Mouse (Mus musculus): ENCODE results near the gene Sertad2.

Sertad2 gene

GRCm38 (mm10) chr11:20634543-20634942 lies 91.5 kb downstream of the Sertad2 start:
- in situ Hi-C loops (cut with MboI; ENCODE audit: low pct_unique_long_range_greater_than_20kb in 1 of 2, low sequenced_read_pairs in 2 of 2, unreplicated experiment in 1 of 2), result loop anchor here in 1 of 2 experiments (25.0 kb wide), 1 partner anchor 172 kb away; no protein-coding TSS in a partner anchor

- in situ Hi-C loops (cut with MboI; ENCODE audit: low pct_unique_long_range_greater_than_20kb in 1 of 2, low sequenced_read_pairs in 2 of 2, unreplicated experiment in 1 of 2), result loop anchor here in 1 of 2 experiments (25.0 kb wide), 1 partner anchor 173 kb away; no protein-coding TSS in a partner anchor
Observed at GRCm38 (mm10) chr11:20635646-20636045, 92.6 kb downstream of the Sertad2 start.

- in situ Hi-C loops (cut with MboI; ENCODE audit: low pct_unique_long_range_greater_than_20kb in 1 of 2, low sequenced_read_pairs in 2 of 2, unreplicated experiment in 1 of 2), result loop anchor here in 1 of 2 experiments (25.0 kb wide), 1 partner anchor 174 kb away; no protein-coding TSS in a partner anchor
Observed at GRCm38 (mm10) chr11:20636114-20636513, 93.1 kb downstream of the Sertad2 start.

- in situ Hi-C loops (cut with MboI; ENCODE audit: low pct_unique_long_range_greater_than_20kb in 1 of 2, low sequenced_read_pairs in 2 of 2, unreplicated experiment in 1 of 2), result loop anchor here in 1 of 2 experiments (25.0 kb wide), 1 partner anchor 175 kb away; no protein-coding TSS in a partner anchor
Observed at GRCm38 (mm10) chr11:20637060-20637459, 94.0 kb downstream of the Sertad2 start.

GRCm38 (mm10) chr11:20638841-20639240 lies 95.8 kb downstream of the Sertad2 start:
- in situ Hi-C loops (cut with MboI; ENCODE audit: low pct_unique_long_range_greater_than_20kb in 1 of 2, low sequenced_read_pairs in 2 of 2, unreplicated experiment in 1 of 2), result loop anchor here in 1 of 2 experiments (25.0 kb wide), 1 partner anchor 177 kb away; no protein-coding TSS in a partner anchor

- in situ Hi-C loops (cut with MboI; ENCODE audit: low pct_unique_long_range_greater_than_20kb in 1 of 2, low sequenced_read_pairs in 2 of 2, unreplicated experiment in 1 of 2), result loop anchor here in 1 of 2 experiments (25.0 kb wide), 1 partner anchor 178 kb away; no protein-coding TSS in a partner anchor
Observed at GRCm38 (mm10) chr11:20639918-20640447, 96.9 kb downstream of the Sertad2 start.

GRCm38 (mm10) chr11:20642321-20642720 lies 99.3 kb downstream of the Sertad2 start:
- in situ Hi-C loops (cut with MboI; ENCODE audit: low pct_unique_long_range_greater_than_20kb in 1 of 2, low sequenced_read_pairs in 2 of 2, unreplicated experiment in 1 of 2), result loop anchor here in 1 of 2 experiments (25.0 kb wide), 1 partner anchor 180 kb away; no protein-coding TSS in a partner anchor

- in situ Hi-C loops (cut with MboI; ENCODE audit: low pct_unique_long_range_greater_than_20kb in 1 of 2, low sequenced_read_pairs in 2 of 2, unreplicated experiment in 1 of 2), result loop anchor here in 1 of 2 experiments (25.0 kb wide), 1 partner anchor 181 kb away; no protein-coding TSS in a partner anchor
Observed at GRCm38 (mm10) chr11:20643161-20643560, 100.1 kb downstream of the Sertad2 start.

GRCm38 (mm10) chr11:20644166-20644565 lies 101.1 kb downstream of the Sertad2 start:
- in situ Hi-C loops (cut with MboI; ENCODE audit: low pct_unique_long_range_greater_than_20kb in 1 of 2, low sequenced_read_pairs in 2 of 2, unreplicated experiment in 1 of 2), result loop anchor here in 1 of 2 experiments (25.0 kb wide), 1 partner anchor 182 kb away; no protein-coding TSS in a partner anchor

- in situ Hi-C loops (cut with MboI; ENCODE audit: low pct_unique_long_range_greater_than_20kb in 1 of 2, low sequenced_read_pairs in 2 of 2, unreplicated experiment in 1 of 2), result loop anchor here in 1 of 2 experiments (25.0 kb wide), 1 partner anchor 183 kb away; no protein-coding TSS in a partner anchor
Observed at GRCm38 (mm10) chr11:20644872-20645271, 101.8 kb downstream of the Sertad2 start.

- in situ Hi-C loops (cut with MboI; ENCODE audit: low pct_unique_long_range_greater_than_20kb in 1 of 2, low sequenced_read_pairs in 2 of 2, unreplicated experiment in 1 of 2), result loop anchor here in 1 of 2 experiments (25.0 kb wide), 1 partner anchor 183 kb away; no protein-coding TSS in a partner anchor
Observed at GRCm38 (mm10) chr11:20645521-20645920, 102.5 kb downstream of the Sertad2 start.

GRCm38 (mm10) chr11:20646142-20646541 lies 103.1 kb downstream of the Sertad2 start:
- in situ Hi-C loops (cut with MboI; ENCODE audit: low pct_unique_long_range_greater_than_20kb in 1 of 2, low sequenced_read_pairs in 2 of 2, unreplicated experiment in 1 of 2), result loop anchor here in 1 of 2 experiments (25.0 kb wide), 1 partner anchor 184 kb away; no protein-coding TSS in a partner anchor

GRCm38 (mm10) chr11:20646986-20647726 lies 104.1 kb downstream of the Sertad2 start:
- in situ Hi-C loops (cut with MboI; ENCODE audit: low pct_unique_long_range_greater_than_20kb in 1 of 2, low sequenced_read_pairs in 2 of 2, unreplicated experiment in 1 of 2), result loop anchor here in 1 of 2 experiments (25.0 kb wide), 1 partner anchor 185 kb away; no protein-coding TSS in a partner anchor

GRCm38 (mm10) chr11:20647902-20648625 lies 105.0 kb downstream of the Sertad2 start:
- in situ Hi-C loops (cut with MboI; ENCODE audit: low pct_unique_long_range_greater_than_20kb in 1 of 2, low sequenced_read_pairs in 2 of 2, unreplicated experiment in 1 of 2), result loop anchor here in 1 of 2 experiments (25.0 kb wide), 1 partner anchor 186 kb away; no protein-coding TSS in a partner anchor

- in situ Hi-C loops (cut with MboI; ENCODE audit: low pct_unique_long_range_greater_than_20kb in 1 of 2, low sequenced_read_pairs in 2 of 2, unreplicated experiment in 1 of 2), result loop anchor here in 1 of 2 experiments (25.0 kb wide), 1 partner anchor 187 kb away; no protein-coding TSS in a partner anchor
Observed at GRCm38 (mm10) chr11:20649477-20649876, 106.4 kb downstream of the Sertad2 start.

- in situ Hi-C loops (cut with MboI; ENCODE audit: low pct_unique_long_range_greater_than_20kb in 1 of 2, low sequenced_read_pairs in 2 of 2, unreplicated experiment in 1 of 2), result loop anchor here (10.0 to 25.0 kb wide), 3 partner anchors 195 to 388 kb away; no protein-coding TSS in a partner anchor
Observed at GRCm38 (mm10) chr11:20650006-20650639, 107.1 kb downstream of the Sertad2 start.

- in situ Hi-C loops (cut with MboI; ENCODE audit: low pct_unique_long_range_greater_than_20kb in 1 of 2, low sequenced_read_pairs in 2 of 2, unreplicated experiment in 1 of 2), result loop anchor here (10.0 to 25.0 kb wide), 3 partner anchors 196 to 389 kb away; no protein-coding TSS in a partner anchor
Observed at GRCm38 (mm10) chr11:20651166-20651565, 108.1 kb downstream of the Sertad2 start.

Data from mouse embryonic stem cell (cell line).